Mouse (Mus musculus): Measurements from ENCODE around the gene Trim11.

Trim11 gene

GRCm38 (mm10) chr11:58955143-58955867 lies 22.6 kb upstream of the Trim11 start:
- in situ Hi-C loops (cut with MboI; ENCODE audit: low sequenced_read_pairs), result no loop called here

- in situ Hi-C loops (cut with MboI; ENCODE audit: low sequenced_read_pairs), result no loop called here
These were observed 22.0 kb upstream of the Trim11 start for GRCm38 (mm10) chr11:58955868-58956257.

- in situ Hi-C loops (cut with MboI; ENCODE audit: low sequenced_read_pairs), result no loop called here
These were observed 20.5 kb upstream of the Trim11 start for GRCm38 (mm10) chr11:58957226-58957914.

GRCm38 (mm10) chr11:58958536-58958935 lies 19.4 kb upstream of the Trim11 start:
- in situ Hi-C loops (cut with MboI; ENCODE audit: low sequenced_read_pairs), result no loop called here

GRCm38 (mm10) chr11:58959186-58959825 lies 18.6 kb upstream of the Trim11 start:
- in situ Hi-C loops (cut with MboI; ENCODE audit: low sequenced_read_pairs), result no loop called here

- in situ Hi-C loops (cut with MboI; ENCODE audit: low sequenced_read_pairs), result no loop called here
These were observed 17.9 kb upstream of the Trim11 start for GRCm38 (mm10) chr11:58959921-58960465.

GRCm38 (mm10) chr11:58961364-58962177 lies 16.3 kb upstream of the Trim11 start:
- in situ Hi-C loops (cut with MboI; ENCODE audit: low sequenced_read_pairs), result no loop called here

- in situ Hi-C loops (cut with MboI; ENCODE audit: low sequenced_read_pairs), result no loop called here
These were observed 14.3 kb upstream of the Trim11 start for GRCm38 (mm10) chr11:58963543-58963942.

- in situ Hi-C loops (cut with MboI; ENCODE audit: low sequenced_read_pairs), result no loop called here
These were observed 13.7 kb upstream of the Trim11 start for GRCm38 (mm10) chr11:58964216-58964615.

- in situ Hi-C loops (cut with MboI; ENCODE audit: low sequenced_read_pairs), result no loop called here
These were observed 12.7 kb upstream of the Trim11 start for GRCm38 (mm10) chr11:58965001-58965760.

GRCm38 (mm10) chr11:58967346-58967745 lies 10.5 kb upstream of the Trim11 start:
- in situ Hi-C loops (cut with MboI; ENCODE audit: low sequenced_read_pairs), result no loop called here

GRCm38 (mm10) chr11:58968551-58968950 lies 9.3 kb upstream of the Trim11 start:
- in situ Hi-C loops (cut with MboI; ENCODE audit: low sequenced_read_pairs), result no loop called here

- in situ Hi-C loops (cut with MboI; ENCODE audit: low sequenced_read_pairs), result no loop called here
These were observed 8.9 kb upstream of the Trim11 start for GRCm38 (mm10) chr11:58969027-58969426.

- in situ Hi-C loops (cut with MboI; ENCODE audit: low sequenced_read_pairs), result no loop called here
These were observed 8.2 kb upstream of the Trim11 start for GRCm38 (mm10) chr11:58969659-58970058.

- in situ Hi-C loops (cut with MboI; ENCODE audit: low sequenced_read_pairs), result no loop called here
These were observed 6.9 kb upstream of the Trim11 start for GRCm38 (mm10) chr11:58970831-58971530.

- in situ Hi-C loops (cut with MboI; ENCODE audit: low sequenced_read_pairs), result no loop called here
These were observed 6.1 kb upstream of the Trim11 start for GRCm38 (mm10) chr11:58971796-58972195.

GRCm38 (mm10) chr11:58974414-58974813 lies 3.5 kb upstream of the Trim11 start:
- in situ Hi-C loops (cut with MboI; ENCODE audit: low sequenced_read_pairs), result no loop called here

- in situ Hi-C loops (cut with MboI; ENCODE audit: low sequenced_read_pairs), result no loop called here
These were observed 743 bp upstream of the Trim11 start for GRCm38 (mm10) chr11:58977150-58977549.

- in situ Hi-C loops (cut with MboI; ENCODE audit: low sequenced_read_pairs), result no loop called here
These were observed 276 bp upstream of the Trim11 start for GRCm38 (mm10) chr11:58977607-58978026.

- in situ Hi-C loops (cut with MboI; ENCODE audit: low sequenced_read_pairs), result no loop called here
These were observed 775 bp downstream of the Trim11 start for GRCm38 (mm10) chr11:58978706-58979030.
